Mouse (Mus musculus) liver, adult 2 months (tissue): ENCODE measurements at regions not wholly inside any gene's neighbourhood (a gene's known extent, or its start where the extent isn't known, plus 50 kb on each side); places are given as distances from the start of the nearest gene placed in this dataset.

Experiments used
- CTCF ChIP-seq: fragments of 200-500 bp; IDR thresholded peaks from 2 replicates; pipeline ENCODE4 v1.5.1; 2011; ENCODE audit warnings: low read depth, low read length, control low read depth
- POLR2A ChIP-seq: fragments of 200-500 bp; IDR thresholded peaks from 2 replicates; pipeline ENCODE4 v1.6.1; 2011; ENCODE audit warnings: low read length, control low read depth; ENCODE audit not compliant: insufficient read depth; ENCODE audit errors: extremely low read depth

GRCm38 (mm10) chr5:111993221-111993620, 259.1 kb downstream of the Cryba4 start:
- TF ChIP-seq POLR2A (no peak), CTCF (no peak)
